Mouse (Mus musculus) gastrocnemius, postnatal 36 days (tissue): ENCODE measurements at regions not wholly inside any gene's neighbourhood (a gene's known extent, or its start where the extent isn't known, plus 50 kb on each side); places are given as distances from the start of the nearest gene placed in this dataset.

Experiments
- DNase-seq, 2 experiments: peaks; one replicate each; pipeline ENCODE4 v3.0.0; 2022
- intact Hi-C: fragments of 180-260 bp; cut with DNase I; formaldehyde crosslinking; loops from one replicate; pipeline ENCODE4 v1.15.1; 2025

DNA sequence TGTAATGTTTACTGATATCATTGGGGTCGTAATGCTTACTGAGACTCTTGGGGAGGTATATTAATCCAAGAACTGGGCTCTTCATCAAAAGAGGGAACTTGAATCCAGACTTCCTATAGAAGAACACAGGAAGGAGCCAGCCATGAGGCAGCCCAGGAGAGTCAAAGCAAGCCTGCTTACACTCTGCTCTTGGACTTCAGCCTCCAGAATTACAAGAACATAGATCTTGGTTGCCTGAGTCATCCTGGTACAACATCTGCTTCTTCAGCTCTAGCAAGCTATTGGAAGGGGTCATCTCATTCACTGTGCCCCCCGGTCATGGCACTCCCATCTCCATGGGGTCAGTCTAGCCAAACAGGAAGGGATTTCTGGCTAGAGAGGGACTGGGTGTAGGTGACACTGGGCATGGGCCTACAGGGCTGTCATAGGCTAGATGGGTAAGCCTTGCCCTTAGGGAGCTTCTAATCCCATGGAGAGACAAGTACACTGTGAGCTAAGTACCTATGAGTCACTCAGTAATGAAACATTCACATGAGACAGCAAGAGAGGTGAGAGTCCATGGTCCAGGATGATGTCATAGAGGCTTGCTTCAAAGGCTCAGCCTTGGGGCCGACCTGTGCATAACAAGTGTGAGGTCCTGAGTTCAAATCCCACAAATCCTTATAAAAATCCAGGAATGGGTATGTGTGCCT is 217.1 kb downstream of the 4933412E24Rik start:
- no peak for DNase-seq
- intact Hi-C loops = loop anchor here (10.0 kb wide), 1 partner anchor 114 kb away; no protein-coding TSS in a partner anchor

DNA sequence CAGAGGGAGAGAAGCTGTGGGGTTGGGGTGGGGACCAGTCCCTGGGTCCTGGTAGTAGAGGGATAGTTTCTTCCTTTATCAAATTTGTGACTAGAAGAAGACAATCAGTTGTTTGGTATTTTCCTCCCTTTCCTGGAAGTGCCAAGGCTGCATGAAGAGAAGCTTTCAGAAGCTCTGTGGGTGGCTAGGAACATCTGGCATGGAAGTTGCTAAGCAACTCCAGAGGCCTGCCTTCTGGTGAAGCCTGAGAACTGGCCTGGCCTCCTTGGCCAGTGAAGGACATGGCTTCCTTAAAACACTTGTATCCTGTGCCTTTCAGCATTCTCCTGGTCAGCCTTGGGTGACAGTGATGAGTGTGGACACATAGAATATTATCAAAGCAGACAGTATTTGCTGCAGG is 217.9 kb downstream of the 4933412E24Rik start:
- intact Hi-C loops = loop anchor here (10.0 kb wide), 1 partner anchor 114 kb away; no protein-coding TSS in a partner anchor
- no peak for DNase-seq

DNA sequence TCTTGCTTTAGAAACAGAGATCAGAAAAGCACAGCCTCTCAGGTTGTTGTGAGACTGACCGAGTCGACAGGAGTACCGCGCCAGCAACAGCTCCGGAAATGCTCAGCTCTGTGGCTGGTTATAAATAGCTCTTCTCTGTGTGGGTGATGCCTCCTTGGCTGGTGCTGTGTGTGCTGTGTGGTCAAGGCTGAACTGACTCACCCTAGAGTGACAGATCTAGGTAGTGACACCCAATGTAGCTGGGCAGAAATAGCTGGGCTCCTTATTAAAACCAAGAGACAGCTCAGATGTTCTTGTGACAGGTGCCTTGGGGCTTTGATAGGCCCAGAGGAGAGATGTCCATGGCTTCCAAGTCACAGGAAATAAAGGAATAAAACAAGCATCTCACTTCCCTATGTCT is 220.7 kb downstream of the 4933412E24Rik start:
- intact Hi-C loops = loop anchor here (10.0 kb wide), 1 partner anchor 111 kb away; no protein-coding TSS in a partner anchor
- peak in 1 of 2 experiments; percentile 27 for DNase-seq

DNA sequence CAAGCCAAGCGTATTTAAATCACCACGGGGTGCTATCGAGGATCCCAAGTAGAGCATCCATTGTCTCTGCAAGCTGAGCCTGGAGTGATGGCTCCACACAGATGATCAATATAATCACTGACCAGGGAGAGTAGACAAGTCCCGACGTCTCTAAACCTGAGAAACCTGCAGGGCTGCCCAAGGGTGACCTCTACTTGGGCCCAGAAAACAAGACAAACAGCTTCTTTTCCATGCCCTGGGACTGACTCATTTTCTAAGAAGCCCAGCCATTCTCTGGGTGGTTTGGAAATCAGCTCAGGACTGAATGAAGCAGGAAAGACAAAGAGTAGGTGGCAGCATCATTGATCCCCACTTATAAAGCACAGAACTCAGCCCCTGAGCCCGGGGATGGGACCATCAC is 221.5 kb downstream of the 4933412E24Rik start:
- no peak for DNase-seq
- intact Hi-C loops = loop anchor here (10.0 kb wide), 1 partner anchor 110 kb away; no protein-coding TSS in a partner anchor

DNA sequence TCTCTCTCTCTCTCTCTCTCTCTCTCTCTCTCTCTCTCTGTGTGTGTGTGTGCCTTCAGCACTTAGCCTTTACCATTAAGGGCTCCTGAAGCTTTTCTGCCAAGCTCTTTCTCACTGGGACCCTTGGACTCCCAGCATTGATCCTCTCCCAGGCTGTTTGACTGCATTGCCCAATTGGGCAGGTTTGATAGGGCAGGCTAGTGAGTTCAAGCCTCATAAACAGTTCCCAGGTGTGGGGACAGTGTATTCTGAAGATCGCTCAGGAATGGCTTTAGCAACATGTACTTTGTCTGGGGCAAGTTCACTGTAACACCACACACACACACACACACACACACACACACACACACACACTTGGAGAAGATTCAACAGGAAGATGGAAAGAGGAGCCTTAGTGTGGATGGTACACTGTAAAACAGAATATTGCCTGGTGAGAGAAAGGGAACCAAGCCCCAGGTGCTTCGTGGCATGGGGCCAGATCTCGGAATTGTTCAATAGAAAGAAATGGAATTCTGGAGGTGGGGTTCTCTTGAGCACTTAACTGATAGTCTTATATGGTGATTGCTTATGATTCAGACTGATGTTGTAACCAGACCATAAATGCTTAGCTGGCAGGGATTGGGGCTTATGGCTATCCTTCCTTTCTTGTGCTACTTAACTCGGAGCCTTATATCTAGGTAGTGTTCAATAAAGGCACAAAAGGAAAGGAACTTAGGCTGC is 229.5 kb downstream of the 4933412E24Rik start:
- DNase-seq = no peak
- intact Hi-C loops = no loop called here

DNA sequence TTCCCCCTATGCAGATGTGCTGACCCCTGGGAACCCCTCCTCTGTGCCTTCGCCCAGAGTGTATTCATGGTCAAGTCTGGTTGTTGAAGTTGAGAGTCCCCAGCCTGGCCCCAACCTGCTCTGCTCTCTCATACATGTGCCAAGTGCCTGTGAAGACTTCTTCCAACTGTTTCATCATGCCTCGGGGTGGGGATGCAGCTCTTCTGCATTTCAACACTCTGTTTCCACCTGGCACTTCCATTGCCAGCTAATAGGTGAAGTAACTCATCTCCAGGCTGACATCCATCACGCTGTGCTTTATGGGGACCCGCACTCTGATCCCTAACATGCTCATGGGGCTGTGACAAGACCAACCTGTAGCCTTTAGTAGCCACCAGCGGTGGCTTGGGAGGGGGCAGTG is 230.4 kb downstream of the 4933412E24Rik start:
- intact Hi-C loops = no loop called here
- DNase-seq = no peak

DNA sequence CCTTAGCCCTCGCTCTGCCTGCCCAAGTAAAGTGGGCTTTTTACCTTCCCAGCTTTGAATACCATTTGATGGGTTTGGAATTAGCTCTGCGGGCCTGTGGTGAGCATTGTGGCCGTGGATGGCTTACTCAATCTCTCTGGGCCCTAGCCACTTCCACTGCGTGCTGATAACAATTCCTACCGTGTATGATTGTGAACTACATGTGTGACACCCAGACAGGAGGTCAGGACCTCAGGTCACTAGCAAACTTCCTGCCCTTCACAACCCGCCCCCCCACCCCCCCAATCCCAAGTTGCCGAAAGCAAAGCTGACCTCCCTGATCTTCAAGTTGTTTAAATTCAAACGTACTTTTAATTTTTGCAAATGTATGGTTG is 231.9 kb downstream of the 4933412E24Rik start:
- intact Hi-C loops = no loop called here
- no peak for DNase-seq

DNA sequence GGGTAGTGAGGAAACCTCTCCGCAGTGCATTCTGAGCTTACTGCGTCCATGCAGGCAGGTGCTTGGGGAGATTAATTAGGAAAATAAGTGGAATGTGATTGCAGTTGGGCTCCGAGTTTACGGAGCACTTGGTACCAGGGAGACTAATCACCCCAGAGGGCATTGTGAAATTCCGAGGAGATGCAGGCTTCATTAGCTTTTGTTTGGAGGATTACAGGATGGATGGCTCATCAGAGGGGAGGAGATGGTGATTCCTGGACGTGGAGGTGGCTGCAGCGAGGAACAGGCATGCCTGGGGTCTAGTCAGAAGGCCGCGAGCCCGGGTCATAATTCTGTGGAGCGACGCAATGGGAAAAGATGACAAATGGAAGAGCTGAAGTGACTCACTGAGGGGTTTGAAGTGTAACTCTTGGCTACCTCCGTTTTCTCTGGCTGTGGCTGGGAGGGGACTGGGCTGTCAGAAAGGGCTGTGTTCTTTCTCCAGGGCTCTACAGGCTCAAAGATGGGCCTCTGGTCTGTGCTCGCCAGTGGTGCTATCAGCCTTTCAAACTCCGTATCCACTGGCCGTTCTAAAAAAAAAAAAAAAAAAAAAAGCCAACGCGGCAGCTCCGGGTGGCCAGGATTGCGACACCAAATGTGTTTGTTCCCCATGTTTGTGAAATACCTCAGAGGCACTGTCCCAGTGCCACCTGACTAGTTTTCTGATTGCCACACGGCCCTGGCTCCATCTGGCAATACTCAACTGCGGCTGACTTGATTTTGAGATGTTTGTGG is 232.4 kb downstream of the 4933412E24Rik start:
- intact Hi-C loops = no loop called here
- DNase-seq = peak in 1 of 2 experiments; percentile 40

DNA sequence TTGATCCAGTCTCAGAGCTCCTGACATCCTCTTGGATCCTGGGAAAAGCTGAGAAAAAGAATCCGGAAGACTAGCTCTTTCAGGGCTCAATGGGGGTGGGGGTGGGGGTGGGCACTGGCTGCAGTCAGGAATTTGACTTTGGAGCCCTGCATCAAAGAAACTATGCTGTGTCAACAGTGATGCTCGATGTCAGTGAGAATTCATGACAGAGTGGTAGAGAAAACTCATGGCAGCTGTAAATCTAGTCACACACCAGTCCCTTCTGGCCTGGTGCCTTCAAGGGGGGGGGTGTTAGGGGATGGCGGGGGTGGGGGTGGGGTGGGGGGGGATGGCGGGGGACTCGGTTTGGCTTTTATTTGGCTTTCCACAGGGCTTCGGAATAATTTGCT is 233.0 kb downstream of the 4933412E24Rik start:
- no peak for DNase-seq
- intact Hi-C loops = no loop called here

DNA sequence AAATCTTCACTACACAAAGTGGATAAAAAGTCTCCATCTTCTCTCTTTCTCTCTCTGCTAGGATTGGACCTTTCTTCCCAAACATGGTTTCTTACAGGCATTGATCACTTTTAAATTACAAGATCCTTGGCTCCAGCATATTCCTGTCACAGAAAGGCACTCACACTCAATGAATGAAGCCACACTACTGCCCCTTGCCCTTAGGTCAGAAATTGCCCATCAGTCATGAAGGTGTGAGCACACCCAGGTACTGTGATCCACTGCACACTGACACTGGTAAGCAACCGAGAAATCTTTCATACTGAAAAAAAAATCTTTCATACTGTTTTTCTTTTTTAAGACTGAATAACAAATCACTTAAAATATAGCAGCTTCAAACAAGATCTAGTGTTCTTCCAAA is 235.9 kb downstream of the 4933412E24Rik start:
- DNase-seq = no peak
- intact Hi-C loops = no loop called here

DNA sequence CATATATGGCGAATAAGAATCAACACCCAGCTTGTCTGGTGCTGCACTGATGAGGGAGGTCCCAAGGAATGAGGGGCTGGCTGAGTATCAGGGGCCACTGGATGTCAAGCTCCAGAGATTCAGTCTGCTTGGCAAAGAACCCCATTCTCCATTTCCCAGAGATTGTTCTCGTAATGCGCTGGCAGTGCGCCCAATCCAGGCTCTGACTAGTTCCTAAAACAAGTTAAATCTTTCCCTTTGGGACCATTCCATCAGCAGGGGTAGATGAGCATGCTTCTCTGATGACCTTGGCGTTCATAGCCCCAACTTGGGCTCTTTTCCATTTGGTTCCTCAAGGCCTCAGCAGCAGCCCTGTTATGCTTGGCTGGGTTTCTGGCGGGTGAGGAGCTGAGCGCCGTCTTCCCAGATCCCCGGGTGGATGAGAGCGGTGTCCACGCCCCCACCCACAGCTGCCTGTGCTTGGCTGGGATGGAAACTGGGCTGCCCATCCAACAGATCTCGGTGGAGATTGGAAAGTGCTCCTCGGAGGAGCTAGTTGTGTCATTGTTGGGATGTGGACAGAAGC is 239.0 kb downstream of the 4933412E24Rik start:
- DNase-seq = peak; percentile 86
- intact Hi-C loops = no loop called here

DNA sequence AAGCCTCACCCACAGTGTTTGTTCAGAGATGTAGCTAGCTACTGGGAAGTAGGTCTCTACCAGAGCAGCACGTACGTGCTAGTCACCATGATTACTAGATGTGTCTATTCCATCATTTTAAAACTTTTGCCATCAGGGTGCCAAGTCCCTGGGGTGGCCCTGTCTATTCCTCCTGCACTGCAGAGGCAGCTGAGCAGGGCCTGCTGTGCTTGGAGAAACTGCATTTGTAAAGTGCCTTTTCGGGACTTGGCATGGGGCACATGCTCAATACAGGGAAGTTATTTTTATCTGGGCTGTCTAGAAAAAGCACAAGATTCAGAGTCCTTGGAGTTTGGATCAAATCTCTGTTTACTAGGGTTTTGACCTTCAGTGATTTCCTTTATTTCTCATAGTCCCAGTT is 240.6 kb downstream of the 4933412E24Rik start:
- no peak for DNase-seq

DNA sequence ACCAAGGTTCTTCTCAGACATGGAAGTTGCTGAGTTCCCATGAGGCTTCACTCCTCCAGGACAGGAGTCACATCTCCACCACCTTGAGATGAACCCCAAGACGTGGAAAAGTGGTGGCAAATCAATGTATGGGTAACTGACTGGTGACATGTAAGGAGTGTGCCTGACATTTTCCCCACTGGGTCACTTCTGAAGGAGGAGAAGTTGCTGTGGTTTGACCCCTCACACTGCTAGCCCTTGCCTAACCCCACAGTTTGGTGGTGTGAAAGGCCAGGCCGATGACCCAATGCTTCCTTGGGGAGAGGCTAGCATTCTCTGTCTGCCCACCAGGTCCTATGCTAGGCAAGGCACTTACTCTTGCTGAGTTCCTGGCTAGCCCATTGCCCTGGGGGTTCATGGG is 242.4 kb downstream of the 4933412E24Rik start:
- no peak for DNase-seq
- intact Hi-C loops = no loop called here

More for the DNA sequence above, 240.6 kb downstream of the 4933412E24Rik start:
- intact Hi-C loops = no loop called here

DNA sequence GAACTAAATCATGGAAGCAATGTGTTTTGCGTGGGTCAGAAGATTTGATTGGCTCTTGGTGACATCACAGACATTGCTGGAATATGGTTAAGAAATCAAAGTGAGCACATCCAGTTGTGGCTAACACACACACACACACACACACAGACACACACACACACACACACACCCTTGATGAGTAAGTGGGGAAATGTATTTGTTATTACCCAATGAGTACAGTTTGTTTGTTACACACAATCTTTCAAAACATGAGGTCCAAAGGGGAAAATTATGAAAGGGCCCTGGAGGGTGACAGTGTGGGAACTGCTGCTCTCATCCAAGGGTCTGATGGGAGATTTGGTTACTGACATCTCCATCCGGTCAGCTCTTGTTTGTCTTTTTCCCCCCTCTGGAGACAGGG is 243.8 kb downstream of the 4933412E24Rik start:
- DNase-seq = no peak

DNA sequence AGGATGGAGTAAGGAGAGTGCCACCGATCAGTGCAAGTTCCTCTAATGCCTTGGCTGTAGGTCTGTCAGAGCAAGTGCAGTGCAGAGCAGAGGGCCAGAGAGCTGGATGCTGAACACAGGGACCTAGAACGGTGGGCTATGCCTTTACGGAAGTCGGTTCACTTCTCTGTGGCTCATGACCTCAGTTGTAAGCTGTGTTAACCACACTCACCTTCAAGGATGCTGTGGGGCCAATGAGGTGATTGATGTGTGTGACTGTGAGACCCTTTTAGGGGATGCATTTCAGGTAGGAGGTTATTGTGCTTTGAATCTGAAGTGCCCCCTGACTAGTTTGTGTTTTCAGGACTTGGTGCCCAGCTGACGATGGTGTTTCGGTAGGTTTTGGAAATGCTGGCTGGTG is 254.4 kb downstream of the 4933412E24Rik start:
- DNase-seq = no peak
- intact Hi-C loops = no loop called here

More for the DNA sequence above, 243.8 kb downstream of the 4933412E24Rik start:
- intact Hi-C loops = no loop called here

DNA sequence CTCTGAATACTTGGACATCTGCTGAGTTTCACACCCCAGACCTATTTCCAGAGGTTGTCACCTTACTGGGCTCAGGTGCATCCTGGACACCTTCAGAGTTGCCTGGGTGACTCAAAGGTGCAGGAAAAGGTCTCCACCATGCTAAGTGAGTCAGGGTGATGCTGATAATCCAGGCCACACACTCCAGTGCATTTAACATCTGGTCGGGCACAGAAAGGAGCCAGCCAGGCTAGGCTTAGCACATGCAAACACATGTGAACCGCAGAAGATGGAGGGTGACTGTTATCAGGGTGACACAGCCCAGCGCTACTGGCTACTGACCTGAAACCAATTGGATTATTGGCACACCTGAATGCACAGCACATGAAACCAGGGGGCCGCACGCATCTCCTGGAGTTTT is 255.9 kb downstream of the 4933412E24Rik start:
- intact Hi-C loops = no loop called here
- DNase-seq = no peak

DNA sequence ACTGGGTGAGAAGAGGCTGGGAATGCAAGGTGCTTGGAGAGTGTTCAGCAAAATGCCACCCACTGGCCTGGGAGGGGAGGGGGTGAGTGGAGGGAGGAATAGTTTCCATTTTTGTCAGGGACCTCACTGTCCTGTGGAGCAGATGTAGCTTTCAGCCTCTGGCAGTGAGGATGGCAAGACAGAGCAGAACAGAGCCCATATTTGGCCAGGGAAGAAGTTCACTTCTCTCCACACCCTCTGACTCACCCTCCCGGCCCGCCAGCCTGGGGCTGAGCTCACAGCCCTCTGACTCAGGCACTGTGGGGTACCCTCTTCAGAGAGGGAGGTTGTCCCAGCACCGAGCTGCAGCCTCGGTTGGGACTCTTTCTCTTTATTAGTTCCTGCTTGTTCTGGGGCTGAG is 256.8 kb downstream of the 4933412E24Rik start:
- intact Hi-C loops = no loop called here
- peak; percentile 39 to 43 for DNase-seq

DNA sequence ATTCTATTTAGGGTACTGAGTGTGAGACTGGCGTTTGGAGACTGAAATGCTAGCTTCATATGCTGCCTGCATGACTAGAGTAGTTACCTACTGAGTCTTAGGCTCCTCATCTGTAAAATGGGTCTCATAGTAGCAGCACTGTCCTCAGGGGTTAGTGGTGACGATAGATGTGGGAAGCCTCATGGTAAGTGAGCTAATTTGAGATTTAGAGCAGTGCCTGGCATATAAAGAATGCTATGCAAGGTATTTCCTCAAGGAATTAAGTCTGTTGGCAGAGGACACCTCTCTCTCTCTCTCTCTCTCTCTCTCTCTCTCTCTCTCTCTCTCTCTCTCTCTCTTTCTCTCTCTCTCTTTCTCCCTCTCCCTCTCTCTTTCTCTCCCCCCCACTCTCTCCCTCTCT is 257.4 kb downstream of the 4933412E24Rik start:
- no peak for DNase-seq
- intact Hi-C loops = no loop called here

DNA sequence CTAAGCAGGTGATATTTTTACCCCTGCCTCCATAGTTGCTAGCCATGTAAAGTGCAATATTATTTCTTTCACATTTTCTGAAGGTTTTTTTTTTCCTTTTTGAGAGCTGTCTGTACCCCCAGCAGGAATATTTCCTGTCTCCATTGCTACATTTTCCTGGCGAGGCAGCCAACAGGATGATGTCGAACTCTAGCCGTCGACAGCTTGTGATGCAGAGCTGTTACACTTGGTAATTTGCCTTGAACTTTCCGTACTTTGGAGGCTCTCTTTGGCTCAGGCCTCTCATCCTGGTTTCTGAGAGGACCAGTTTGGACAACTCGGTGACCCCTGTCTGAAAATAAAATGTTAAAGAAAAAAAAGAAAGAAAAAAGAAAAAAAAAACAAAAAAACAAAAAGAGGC is 260.3 kb downstream of the 4933412E24Rik start:
- peak in 1 of 2 experiments; percentile 36 for DNase-seq
- intact Hi-C loops = no loop called here

DNA sequence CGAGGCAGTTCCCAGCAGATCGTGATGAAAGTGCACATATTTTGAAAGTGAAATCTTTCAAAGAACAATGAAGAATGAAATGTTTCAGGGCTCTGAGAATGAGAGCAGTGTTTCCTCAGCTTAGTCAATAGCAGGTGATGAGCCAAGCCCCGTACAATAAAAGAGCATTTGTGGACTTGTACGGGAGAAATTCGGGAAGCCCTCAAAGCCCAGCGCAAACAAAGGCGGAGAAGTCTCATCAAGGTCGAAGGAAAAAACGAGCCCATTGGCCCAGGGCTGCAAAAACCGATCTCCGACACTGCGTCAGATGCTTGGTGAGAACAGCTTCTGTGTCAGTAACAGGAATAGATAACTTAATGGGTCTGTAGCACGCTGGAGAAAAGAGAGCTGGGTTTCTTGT is 261.5 kb downstream of the 4933412E24Rik start:
- no peak for DNase-seq
- intact Hi-C loops = no loop called here

DNA sequence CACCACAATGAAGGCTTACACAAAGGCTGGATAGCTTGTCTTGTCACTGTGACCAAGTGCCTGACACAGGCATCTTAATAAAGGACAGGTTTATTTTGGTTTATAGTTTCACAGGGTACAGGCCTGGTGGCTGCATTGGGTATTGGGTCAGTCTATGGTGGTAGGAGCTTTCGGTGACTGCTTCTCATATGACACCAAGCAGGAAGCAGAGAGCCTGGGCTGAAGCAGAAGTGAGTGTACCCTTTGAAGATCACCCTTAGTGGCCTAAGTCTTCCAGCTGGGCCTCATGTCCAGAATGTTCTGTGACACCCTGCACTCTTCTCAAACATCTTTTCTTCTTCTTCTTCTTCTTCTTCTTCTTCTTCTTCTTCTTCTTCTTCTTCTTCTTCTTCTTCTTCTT is 264.1 kb downstream of the 4933412E24Rik start:
- intact Hi-C loops = no loop called here
- DNase-seq = no peak
